Mouse (Mus musculus) gastrocnemius, postnatal 36 days (tissue): ENCODE results near the gene Camsap2. TPM values are rescaled to one million over a fixed set of nuclear protein-coding genes. Genes with fewer than 3 reads are reported as not detected.
A peak's percentile ranks its signal among the peaks of the same experiment; 100 is the strongest.

Experiments used
- DNase-seq, 2 experiments: peaks; one replicate each; pipeline ENCODE4 v3.0.0; 2022
- intact Hi-C: fragments of 180-260 bp; cut with DNase I; formaldehyde crosslinking; loops from one replicate; pipeline ENCODE4 v1.15.1; 2025
- long read RNA-seq, 2 experiments: library from polyadenylated mRNA; stranded (forward); transcript quantifications; one replicate each; pipeline ENCODE4 v2.0.0; 2021
- total RNA-seq, 2 experiments: library from RNA; stranded (reverse); gene quantifications; 2 replicates each; pipeline ENCODE4 v1.2.3; 2021

Camsap2 gene
- total RNA-seq: 10 to 100 TPM in 1 of 2 experiments, 1 to 10 TPM in 1; 9.1 to 10.6 TPM
- long read RNA-seq, experiment 1, partial matches to known transcripts: 0 of 2 reads
- long read RNA-seq, experiment 1, other reads (novel, unspliced or antisense): 2 of 2 reads
- long read RNA-seq, experiment 2: 0 reads

DNA sequence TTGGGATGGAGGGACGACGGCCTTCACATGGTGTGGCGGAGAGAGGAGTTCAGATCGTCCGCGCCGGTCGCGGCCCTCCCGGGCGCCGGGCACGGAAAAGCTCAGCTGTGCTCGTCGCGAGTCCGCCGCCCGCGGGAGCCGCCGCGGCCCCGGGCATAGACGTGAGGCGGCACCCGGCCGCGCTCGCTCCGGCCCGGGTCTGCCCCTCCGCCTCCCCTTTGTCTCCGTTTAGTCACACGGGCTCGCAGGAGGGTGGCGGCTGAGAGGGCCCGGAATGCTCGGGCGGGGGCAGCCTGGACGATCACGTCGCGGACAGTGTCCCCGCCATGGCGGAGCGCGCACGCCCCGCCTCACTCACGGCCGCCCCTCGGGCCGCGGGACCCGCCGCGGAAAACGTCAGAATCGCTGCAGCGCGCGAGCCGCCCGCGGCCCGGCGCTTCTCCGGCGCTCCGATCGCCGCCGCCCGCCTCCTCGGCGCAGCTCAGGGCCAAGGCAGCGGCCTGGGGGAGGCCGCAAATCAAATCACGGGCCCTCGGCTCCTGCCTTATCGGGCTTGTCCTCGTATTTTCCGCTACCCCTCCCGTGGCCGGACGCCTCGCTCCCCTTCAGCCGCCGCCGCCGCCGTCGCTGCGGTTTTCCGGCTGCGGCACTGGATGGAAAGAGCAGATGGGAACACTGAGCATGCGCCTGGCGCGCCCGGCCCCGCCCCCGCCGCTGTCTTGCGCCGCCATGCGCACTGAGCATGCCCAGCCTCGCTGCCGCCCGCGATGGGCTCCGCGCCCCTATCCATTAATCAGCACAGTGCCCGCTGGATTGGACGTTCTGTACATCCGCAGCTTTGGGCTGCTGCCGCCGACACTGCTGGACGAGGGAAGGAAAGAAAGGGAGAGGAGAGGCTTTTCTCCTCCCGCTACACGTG is at the start of gene Camsap2:
Gene Camsap2, minus strand, starts transcription at position 651 of the 919 bp plus-strand sequence.
- DNase-seq: peak; percentile 89 to 92
- intact Hi-C loops: loop anchor here (5.0 kb wide), 1 partner anchor 72 kb away; the partner anchor contains the start of gene Ddx59

DNA sequence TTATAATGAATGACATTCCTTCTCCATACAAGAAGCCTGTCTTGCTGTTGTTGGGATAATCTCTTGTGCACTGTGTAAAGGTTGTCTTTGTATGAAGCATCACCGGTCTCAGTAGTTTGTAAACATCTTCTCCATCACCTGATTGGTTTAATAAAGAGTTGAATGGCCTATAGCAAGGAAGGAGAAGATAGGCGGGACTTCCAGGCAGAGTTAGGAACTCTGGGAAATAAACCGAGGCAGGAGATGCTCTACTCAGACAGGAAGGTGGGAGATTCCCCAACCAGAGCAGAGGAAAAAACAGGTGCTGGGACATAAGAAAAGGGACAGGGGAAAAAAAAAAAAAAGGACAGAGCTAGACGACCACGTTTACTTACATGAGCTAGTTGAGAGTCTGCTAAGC is 49.2 kb upstream of the Camsap2 start:
- DNase-seq: no peak

DNA sequence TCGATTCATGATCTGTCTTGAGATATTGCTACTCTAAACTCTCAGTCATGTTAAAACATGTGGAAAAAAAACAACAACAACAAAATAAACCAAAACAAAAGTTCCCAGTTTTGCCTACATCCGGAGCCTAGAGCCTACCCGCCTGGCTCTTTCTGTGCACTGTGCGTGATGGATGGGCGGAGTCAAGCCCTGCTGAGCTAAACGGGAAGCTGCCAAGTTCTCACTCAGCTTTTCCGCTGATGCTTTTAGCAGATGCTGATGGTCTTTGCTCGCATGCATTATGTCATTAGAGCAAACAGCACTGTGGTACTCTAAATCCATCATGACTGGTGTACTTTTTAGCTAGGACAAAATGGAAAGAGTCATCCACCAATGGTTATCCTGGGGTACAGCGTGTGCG is 48.6 kb upstream of the Camsap2 start:
- DNase-seq: no peak
- intact Hi-C loops: no loop called here

More for the DNA sequence above, 49.2 kb upstream of the Camsap2 start:
- intact Hi-C loops: no loop called here

DNA sequence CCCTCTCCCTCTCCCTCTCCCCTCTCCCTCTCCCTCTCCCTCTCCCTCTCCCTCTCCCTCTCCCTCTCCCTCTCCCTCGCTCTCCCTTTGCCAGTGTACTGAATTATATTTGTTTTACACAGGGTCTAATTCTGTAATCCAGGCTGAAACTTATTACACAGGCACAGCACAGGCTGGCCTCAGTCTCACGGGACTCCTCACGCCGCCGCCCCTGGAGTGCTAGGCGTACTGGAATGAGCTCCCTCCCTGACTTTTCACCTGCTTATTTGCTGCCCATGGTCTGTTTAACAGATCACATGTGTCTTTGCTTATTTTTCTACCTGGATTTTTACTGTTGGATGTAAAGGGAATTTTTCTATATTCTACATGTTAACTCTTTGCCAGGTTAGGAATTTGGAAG is 41.0 kb upstream of the Camsap2 start:
- DNase-seq: no peak
- intact Hi-C loops: no loop called here

DNA sequence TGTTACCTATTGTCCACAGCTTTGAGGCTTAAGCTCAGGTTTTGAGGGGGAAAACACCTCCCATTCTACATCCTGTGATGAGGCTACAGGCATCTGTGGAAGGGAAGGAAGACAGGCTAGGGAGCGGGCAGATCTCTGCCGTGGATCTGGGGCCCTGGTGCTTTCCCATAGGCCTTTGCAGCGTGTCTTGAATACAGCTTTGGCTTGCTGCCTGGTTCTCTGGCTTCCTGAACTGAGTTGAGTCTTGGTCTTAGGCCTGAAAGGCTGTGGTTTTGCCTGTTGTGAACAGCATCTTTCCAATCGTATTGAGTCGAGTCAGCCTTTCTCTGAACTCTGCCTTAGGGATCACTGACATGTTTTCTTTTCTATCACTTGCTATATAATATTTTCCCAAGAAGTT is 35.7 kb upstream of the Camsap2 start:
- no peak for DNase-seq
- intact Hi-C loops: no loop called here

DNA sequence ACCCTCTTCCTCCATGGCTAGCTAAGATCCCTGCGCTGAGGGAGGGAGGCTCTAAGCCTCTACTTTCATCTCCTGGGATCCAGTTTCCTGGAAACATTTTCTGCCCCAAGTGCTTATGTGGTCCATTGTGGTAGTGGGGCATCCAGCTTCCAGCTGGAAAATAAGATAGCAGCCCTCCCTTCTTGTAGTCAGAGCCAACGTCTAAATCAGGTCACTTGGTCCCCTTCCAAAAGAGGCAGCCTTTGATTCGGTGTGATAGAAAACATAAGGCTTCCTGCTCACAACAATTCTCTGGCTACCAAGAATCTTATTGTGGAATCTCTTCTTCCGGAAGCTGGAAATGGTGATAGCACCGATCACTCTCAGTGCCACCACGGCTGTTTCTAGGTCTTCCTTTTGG is 35.3 kb upstream of the Camsap2 start:
- DNase-seq: no peak
- intact Hi-C loops: no loop called here

DNA sequence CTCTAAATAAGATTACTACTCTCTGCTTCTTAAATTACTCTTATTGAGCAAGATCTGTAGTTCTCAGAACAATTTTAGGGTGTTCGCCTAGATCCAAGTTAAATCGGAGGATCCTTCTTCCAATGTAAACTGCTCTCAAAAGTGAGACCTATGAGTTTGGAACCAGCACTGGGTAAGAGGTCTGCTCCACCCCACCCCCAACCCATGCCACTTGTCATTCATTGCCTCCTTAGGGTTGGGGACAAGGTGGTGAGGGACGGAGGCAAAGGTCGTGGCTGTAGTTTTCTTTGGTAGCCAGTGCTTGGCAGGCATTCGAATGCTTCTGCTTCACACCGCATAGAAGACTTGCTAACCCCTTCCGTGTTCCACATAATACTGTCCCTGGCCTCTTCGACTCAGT is 34.7 kb upstream of the Camsap2 start:
- intact Hi-C loops: no loop called here
- no peak for DNase-seq

DNA sequence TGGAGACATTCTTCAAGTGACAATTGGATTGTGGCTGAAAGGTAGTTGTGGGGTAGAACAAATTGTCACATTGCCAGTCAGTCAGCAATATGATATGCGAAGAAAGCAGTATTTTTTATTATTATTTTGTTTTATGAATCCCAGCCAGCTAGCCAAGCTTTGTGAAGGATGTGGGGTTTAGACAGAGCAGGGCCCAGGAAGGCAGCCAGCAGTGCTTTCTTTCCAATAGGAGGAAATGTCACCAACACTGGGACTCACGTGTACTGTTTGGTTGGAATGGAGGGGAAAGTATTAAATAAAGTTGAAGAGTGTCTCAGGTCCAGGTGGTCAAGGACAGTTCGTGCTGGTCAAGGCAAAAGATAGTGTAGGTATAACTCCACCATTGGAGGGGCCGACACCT is 34.3 kb upstream of the Camsap2 start:
- DNase-seq: no peak
- intact Hi-C loops: no loop called here

DNA sequence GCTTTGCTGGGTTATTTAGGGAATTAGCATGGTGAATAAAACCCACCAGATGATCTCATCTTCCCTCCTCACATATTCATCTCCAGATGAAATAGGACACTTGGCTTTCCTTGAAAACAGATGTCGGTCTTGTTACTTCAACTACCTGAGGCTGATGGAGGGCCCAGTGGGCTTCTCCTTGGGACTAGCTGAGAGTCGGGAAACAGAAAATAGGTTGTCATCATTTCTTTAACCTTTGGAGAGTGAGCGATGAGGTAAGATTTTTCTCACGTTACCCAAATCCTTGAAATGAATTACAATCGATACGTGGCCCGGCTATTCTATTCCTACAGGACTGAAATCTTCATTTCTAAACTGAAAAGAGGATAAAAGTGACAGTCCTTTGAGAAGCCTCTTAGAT is 33.4 kb upstream of the Camsap2 start:
- intact Hi-C loops: no loop called here
- DNase-seq: no peak

DNA sequence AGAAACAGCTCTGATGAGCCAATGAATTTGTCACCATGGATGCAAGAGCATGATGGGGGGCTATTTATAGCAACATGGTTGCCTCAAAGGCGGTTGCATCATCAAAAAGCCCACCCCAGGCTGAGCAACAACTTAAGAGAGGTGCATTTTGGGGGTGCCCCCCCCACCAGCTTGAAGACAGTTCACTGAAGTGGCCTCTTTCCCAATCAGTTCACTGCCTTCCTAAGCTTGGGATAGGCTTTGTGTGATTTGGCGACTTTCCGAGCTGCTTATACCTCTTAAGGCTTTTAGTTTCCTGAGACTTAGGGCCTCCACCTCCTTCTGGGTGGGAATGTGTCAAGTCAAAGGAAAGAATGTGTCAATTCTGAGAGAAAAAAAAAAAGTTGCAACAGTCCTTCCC is 20.1 kb upstream of the Camsap2 start:
- intact Hi-C loops: no loop called here

DNA sequence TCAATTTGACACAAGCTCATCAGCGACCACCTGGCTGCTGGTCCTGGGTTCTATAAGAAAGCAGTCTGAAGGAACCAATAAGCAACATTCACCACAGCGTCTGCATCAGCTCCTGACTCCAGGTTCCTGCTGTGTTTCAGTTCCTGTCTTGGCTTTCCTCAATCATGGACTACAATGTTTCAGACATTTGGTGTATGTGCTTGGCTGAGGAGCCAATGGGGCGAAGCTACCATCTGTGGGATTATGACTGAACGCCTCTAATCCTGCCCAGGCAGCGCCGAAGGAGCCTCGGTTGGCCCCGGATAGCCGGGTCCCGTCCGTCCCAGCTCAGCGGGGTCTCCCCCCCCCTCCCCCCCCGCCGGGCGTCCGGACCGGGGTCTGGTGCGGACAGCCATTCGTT is 18.8 kb upstream of the Camsap2 start:
- DNase-seq: peak; percentile 53 to 74
- intact Hi-C loops: no loop called here

More for the DNA sequence above, 20.1 kb upstream of the Camsap2 start:
- DNase-seq: no peak

DNA sequence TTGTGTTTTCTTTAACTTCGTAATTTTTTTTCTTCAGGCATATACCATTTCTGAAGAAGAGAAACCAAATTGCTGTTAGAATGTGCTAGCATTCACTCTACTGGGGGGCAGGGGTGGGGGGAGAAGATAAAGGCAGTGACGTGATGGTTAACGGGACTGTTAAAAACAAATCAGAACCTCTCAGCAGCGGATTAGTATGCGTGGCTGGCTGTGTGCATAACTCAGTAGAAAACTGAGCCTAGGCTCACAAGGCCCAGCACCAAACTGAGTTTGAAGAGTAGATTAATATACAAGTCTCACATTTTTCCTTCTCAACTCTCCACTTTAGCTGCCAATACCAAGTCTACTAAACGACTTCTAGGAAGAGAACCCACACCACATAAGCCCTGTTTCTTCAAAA is 17.1 kb upstream of the Camsap2 start:
- DNase-seq: no peak
- intact Hi-C loops: no loop called here

DNA sequence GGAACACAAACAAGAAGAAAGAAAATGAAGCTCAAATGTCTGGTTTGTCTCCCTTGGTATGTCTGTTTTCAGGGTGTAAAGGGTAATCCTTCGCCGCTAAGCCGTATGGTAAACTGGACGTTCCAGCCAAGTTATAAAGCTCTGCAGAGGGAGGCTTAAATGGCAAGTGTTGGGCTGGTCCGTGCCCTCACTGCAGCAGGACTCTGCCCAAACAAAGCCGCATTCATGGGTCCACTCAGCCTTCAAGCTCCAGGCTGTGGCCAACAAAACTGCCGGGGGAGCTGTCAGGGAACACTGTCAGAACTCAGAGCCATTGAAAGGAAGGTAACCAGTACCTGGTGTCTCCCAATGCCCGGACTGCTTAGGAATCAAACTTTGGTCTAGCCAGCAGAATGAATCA is 16.7 kb upstream of the Camsap2 start:
- intact Hi-C loops: no loop called here
- DNase-seq: no peak

DNA sequence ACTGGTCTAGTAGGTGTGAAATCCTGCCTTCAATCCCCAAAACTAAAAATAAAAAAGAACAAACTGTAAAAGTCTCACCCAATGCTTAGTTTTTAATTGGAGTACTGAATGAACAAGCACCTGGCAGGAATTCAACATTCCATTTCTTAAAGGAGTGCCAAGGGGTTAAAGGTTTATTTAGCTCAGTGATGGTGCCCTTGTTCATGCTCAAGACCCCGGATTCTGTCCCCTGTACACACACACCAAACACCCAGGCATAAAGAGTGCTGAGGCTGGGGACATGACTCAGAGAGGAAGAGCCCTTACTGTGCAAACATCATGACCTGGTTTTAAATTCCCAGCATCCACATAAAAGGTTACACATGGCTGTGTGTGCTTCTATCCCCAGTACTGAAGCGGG is 15.5 kb upstream of the Camsap2 start:
- intact Hi-C loops: no loop called here
- DNase-seq: no peak

DNA sequence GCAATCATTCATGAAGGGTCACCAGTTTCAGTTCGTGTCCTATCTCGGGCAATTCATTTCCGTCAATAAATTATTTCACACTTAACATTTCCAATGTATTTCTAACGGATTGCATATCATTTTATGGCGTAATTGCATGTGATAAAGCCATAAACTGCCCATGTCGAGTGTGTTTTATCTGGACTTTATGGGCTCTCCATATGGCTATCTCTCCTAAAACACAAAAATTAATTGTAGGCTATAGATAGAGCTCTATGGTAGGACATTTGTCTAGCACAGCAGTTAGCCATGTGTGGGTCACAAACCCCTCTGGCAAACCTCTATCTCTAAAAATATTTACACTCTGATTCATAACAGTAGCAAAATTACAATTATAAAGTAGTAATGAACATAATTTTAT is 15.0 kb upstream of the Camsap2 start:
- intact Hi-C loops: no loop called here
- no peak for DNase-seq

DNA sequence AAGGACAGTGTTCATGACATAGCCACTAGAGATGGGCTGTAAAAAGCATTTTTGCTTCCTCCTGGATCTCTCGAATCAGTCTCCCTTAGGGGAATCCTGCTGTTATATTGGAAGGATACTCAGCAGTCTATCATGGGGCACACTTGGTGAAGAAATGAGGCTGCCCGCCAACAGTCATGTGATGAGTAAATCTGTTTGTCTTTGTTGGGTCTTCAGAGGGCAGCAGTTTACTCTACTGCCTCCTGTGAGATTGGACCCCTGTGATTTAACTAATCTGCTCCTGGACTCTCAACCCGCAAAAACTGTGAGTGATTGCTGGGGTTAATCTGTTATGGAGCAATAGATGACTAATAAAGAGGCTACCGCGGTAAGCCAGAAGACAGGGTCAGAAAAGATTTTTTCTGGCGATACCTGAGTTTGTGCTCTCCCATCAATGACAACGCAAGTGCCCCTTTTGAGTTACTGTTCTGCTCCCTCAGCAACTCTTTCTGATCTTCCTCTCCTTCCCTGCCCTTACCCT is 13.0 kb upstream of the Camsap2 start:
- no peak for DNase-seq

DNA sequence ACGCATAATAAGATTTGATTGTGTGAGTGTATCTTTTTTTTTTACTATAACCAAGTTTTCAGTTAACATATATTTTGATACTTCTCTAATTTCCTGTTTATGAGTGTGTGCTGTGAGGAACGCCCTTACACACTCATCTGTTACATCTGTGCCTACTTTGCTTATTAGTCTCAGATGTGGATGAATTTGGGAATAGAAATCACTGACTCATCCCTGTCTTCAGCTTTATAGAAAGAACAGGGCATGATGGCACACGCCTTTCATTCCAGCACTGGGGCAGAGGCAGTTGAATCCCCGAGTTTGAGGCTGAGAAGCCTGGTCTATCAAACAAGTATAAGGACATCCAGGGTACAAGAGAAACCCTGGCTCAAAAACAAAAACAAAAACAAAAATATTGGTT is 9.7 kb upstream of the Camsap2 start:
- no peak for DNase-seq
- intact Hi-C loops: no loop called here

More for the DNA sequence above, 13.0 kb upstream of the Camsap2 start:
- intact Hi-C loops: no loop called here

DNA sequence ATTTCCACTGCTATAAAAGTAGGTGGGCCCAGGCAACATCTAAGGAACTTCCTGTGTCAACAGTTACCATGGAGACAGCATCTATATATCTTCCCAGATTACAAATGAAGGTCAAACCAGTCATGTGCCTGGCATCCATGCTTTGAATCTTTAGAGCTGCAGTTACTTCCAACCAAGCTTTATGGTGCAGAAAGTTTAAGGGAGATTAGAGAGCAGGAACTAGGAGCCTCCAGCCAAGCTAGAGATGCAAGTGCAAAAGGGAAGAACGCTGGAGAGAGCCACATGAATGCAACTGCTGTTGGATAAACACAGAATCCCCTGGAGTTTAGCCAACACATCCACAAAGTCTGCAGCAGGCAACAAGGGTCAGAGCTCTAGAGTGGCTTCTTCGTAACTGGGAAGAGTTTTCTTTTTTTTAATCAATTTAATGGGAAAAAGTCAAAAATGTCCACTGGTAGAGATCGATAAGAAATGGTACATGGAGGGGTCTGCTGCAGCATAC is 4.8 kb upstream of the Camsap2 start:
- intact Hi-C loops: no loop called here
- DNase-seq: no peak

DNA sequence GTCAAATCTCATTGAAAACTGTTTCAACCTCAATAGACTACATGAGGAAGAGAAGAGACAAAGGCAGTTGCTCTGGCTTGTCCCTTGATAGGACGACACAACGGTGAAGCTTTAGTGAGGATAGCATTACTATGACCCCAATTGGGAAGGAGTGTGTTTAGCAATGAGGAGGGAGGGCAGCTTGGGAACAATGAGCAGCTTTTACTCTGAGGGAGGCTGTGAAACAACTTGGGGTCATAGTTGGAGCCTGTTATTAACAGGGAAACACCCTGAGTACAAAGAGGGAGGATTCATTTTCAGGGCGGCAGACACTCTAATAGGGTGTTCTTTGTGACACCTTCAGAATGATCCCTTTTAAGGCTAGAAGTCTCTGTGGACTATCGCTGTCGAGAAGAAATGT is 2.2 kb upstream of the Camsap2 start:
- intact Hi-C loops: loop anchor here (5.0 kb wide), 1 partner anchor 69 kb away; the partner anchor contains the start of gene Ddx59
- no peak for DNase-seq

DNA sequence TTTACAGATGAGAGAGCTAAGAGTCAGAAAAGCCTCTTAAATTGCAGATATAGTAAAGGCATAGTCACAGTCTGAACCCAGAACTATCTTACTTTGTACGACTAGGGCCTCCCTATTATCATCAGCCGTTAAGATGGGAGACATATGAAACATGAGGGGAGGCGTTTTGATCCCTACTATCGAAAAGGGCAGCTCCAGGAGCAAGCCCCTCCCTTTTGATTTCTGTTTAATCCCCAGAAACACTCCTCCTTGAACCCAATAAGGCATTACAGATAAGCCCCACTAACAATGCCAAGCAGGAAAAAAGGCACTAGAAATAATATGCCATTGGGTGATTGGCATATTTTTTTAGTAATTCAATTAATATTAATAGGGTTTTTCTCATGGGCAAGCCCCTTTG is 1.2 kb upstream of the Camsap2 start:
- DNase-seq: no peak
- intact Hi-C loops: loop anchor here (5.0 kb wide), 1 partner anchor 70 kb away; the partner anchor contains the start of gene Ddx59

DNA sequence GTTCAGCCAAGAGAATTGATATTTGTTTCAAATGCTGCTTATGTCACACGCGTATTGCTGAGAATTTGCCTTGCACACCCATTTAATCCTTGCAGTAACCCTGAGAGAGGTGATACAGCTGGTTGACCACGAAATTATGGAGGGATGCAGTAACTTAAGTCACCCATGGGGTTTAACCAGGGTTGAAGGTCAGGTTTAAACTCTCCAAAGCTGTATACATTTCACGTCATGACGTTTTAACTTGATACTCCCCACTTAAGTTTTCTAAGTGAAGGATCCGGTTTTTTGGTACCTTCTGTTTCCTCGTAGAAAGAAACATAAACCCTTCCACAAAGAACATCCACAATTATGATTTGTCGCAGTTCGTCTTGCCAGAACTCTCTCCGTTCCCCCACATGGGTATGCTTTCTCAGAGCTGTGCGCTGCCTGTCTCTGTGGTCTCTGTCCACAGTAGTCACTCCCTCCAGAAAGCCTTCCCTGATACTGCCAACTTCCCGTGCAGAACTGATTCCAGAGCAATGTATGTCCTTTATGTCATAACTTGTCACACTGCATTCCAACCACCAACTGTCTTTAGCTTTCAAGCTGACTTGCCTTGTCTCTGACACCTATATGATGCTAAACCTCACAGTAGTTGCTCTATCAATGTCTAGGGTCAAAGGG is 600 bp upstream of the Camsap2 start:
- no peak for DNase-seq
- intact Hi-C loops: loop anchor here (5.0 kb wide), 1 partner anchor 71 kb away; the partner anchor contains the start of gene Ddx59
